Mouse (Mus musculus) bone marrow, adult 2 months (tissue): ENCODE measurements around the gene Cutc. TPM values are rescaled to one million over a fixed set of nuclear protein-coding genes. Genes with fewer than 3 reads are reported as not detected.

Source experiments
- H3K27ac ChIP-seq: fragments of 200-500 bp; 2 replicates; pipeline ENCODE4 v1.5.1; 2012; ENCODE audit warnings: low read depth, mild to moderate bottlenecking, control low read depth, inconsistent platforms, low read length; ENCODE audit not compliant: control insufficient read depth, poor library complexity, insufficient read depth
- H3K4me1 ChIP-seq: fragments of 200-500 bp; 2 replicates; pipeline ENCODE4 v1.6.1; 2011; ENCODE audit warnings: low read length; ENCODE audit not compliant: control insufficient read depth, insufficient read depth
- H3K4me3 ChIP-seq: fragments of 200-500 bp; replicated peaks from 2 replicates; pipeline ENCODE3; 2011; ENCODE audit warnings: mild to moderate bottlenecking, low read depth, low read length, control low read depth; ENCODE audit not compliant: control insufficient read depth
- CTCF ChIP-seq: fragments of 200-500 bp; IDR thresholded peaks from 2 replicates; pipeline ENCODE4 v1.5.1; 2011; ENCODE audit warnings: low read length, control low read depth; ENCODE audit not compliant: control insufficient read depth, insufficient read depth
- POLR2A ChIP-seq: fragments of 200-500 bp; IDR thresholded peaks from 2 replicates; pipeline ENCODE4 v1.6.1; 2011; ENCODE audit warnings: low read depth, mild to moderate bottlenecking, control low read depth, low read length, borderline replicate concordance; ENCODE audit not compliant: control insufficient read depth
- WGBS: fragments of 180-500 bp; shearing (Covaris S2); methylation state at CpG from one replicate; pipeline ENCODE4 v1.1.7; 2018; 5-methylcytosine and 5-hydroxymethylcytosine counted together
- polyA plus RNA-seq: library from polyadenylated mRNA; stranded (reverse); fragments of >200 nt; gene quantifications from 2 replicates; pipeline ENCODE4 v1.2.4, GENCODE M21; 2011; ENCODE audit warnings: low replicate concordance; ENCODE audit not compliant: missing spikeins, insufficient read depth, insufficient read length

The Cutc gene
- polyA plus RNA-seq, 1 experiment: 9.1 TPM

DNA sequence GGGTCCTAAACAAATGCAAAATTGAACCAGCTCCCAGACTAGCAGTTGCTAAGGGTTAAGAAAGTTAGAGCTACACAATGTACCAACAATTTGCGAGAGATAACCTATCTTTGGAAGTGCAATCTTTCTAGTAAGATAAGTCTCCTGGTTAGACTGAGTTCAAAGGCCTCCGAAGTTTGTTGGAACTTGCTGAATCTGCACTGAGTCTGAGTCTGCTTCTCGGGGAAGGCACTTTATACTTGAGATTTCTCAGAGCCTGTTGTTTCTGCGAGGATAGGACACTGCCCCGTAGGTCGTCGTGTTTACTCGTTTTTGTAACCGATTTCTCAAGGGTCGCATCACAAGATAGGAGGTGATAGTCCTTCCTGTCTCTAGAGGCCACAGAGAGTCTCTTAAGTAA, 22.6 kb downstream of the Cutc start:
- WGBS: 55% methylated on average over 10 of the region's 10 CpGs
- H3K4me3 ChIP-seq: no peak overlapping the region
- H3K27ac ChIP-seq: no peak overlapping the region
- no peak for TF ChIP-seq CTCF
- no peak for TF ChIP-seq POLR2A
- H3K4me1 ChIP-seq: no peaks in the 10 kb centered on the region

DNA sequence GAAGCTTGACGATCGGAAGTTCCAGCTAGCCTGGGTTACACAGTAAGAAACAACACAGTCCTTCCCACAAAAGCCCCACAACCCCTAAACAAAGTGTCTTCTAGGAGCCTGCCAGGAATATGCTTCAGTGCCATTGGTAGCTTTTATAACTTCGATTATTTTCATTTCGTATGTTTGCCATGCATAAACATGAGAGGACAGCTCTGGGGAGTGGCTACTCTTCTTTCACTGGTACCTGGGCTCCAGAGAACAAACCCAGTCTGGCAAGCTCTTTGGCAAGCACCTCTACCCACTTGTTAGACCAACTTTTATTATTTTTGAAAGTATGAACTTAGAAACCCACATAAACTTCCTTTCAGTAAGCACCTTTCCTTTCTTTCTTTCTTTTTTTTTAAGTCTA, 23.8 kb downstream of the Cutc start:
- Histone ChIP-seq H3K4me3 (no peak overlapping the region), H3K4me1 (no peaks in the 10 kb centered on the region), H3K27ac (no peak overlapping the region)
- TF ChIP-seq POLR2A: no peak
- TF ChIP-seq CTCF: no peak
- WGBS: 80% methylated on average over 4 of the region's 4 CpGs

DNA sequence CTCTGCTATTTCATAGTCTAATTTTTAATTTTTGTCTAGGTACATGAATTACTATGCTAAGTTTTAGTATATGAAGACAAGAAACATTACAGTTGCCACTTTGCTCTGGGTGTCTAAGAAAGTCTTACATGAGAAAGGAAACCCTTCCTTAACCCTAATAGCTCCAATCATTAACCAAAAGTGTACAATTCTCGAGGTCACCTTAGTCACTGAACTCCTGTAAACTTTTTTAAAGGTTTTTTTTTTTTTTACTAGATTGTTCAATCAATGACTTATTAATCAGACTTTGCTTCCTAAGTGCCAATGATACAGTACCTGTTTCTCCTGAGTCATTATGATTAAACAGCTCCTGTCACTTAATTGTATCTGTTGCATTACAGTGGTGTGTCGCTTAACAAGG, 24.5 kb downstream of the Cutc start:
- no peak overlapping the region for H3K27ac ChIP-seq
- TF ChIP-seq POLR2A: no peak
- TF ChIP-seq CTCF: no peak
- H3K4me1 ChIP-seq: no peaks in the 10 kb centered on the region
- WGBS: 66% methylated on average over 2 of the region's 2 CpGs
- no peak overlapping the region for H3K4me3 ChIP-seq

DNA sequence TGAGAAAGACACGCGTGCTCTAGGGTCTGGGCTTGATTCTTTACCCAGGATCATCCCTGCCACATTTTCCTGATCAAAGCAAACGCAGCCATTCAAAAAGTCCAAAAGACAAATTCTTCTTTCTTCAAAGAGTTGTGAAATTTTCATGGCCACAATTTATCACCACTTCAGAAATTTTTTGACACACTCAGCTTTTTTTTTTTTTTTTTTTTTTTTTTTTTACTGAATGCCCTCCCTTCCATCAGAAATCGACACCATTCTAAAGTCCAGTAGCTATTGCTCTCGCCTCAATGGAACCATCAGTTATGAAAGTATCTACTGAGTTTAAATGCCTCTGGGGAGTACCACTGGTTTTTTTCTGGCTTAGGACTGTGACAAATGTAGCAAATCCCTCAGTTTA, 27.6 kb downstream of the Cutc start:
- TF ChIP-seq POLR2A (no peak), CTCF (no peak)
- H3K27ac ChIP-seq: no peak overlapping the region
- 37% methylated on average over 5 of the region's 5 CpGs for WGBS
- H3K4me3 ChIP-seq: no peak overlapping the region
- H3K4me1 ChIP-seq: no peaks in the 10 kb centered on the region

DNA sequence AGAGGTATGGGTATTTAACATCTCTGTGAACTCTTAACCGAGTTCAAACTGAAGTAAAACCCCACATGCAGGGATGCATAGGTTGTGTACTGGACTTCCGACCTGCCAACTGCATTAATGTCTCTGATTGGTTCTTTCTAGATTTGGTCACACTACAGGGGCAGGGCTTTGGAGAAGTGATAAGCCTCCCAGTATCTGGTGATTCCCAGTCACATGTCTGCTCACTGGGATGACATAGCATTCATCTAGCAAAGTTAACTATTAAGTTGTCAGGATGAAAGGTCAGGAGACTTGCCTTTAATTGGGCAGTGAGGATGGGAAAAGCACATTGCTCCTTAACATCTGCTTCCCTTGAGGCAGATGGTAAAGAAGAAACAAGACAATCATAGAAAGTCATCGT, 29.2 kb downstream of the Cutc start, which contains the start of gene Abcc2:
Gene Abcc2 (plus strand): TSS at position 213 of the 400 bp plus-strand sequence.
- WGBS: 85% methylated on average over 3 of the region's 3 CpGs
- Histone ChIP-seq H3K4me1 (peaks cover 1% of the 10 kb centered on the region; the same call in 1 of the 2 replicates), H3K4me3 (no peak within 1 kb of the TSS), H3K27ac (no peak within 1 kb of the TSS)
- TF ChIP-seq CTCF (no peak), POLR2A (no peak)

DNA sequence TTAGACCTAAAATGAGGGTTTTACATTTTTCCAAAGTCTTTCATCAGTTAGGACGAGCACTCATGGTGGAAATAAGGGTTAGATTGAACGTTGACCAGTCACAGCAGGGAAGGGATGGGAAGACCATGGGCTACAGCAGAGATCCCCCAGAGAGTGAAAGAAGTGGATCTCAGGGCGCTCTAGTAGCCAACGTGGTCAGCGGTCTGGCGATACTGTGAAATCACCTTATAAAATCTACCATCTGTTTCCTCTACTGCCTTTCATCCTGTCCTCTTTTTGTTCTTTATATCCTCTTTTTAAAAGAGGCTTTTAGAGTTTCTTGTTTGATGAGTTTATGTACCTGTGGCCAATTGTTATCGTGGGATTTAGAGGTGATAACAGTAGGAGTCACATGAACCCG, 32.0 kb downstream of the Cutc start:
- TF ChIP-seq CTCF (no peak), POLR2A (no peak)
- Histone ChIP-seq H3K4me1 (peaks cover 1% of the 10 kb centered on the region; the same call in 1 of the 2 replicates), H3K4me3 (no peak overlapping the region), H3K27ac (no peak overlapping the region)
- 22% methylated on average over 8 of the region's 8 CpGs for WGBS

DNA sequence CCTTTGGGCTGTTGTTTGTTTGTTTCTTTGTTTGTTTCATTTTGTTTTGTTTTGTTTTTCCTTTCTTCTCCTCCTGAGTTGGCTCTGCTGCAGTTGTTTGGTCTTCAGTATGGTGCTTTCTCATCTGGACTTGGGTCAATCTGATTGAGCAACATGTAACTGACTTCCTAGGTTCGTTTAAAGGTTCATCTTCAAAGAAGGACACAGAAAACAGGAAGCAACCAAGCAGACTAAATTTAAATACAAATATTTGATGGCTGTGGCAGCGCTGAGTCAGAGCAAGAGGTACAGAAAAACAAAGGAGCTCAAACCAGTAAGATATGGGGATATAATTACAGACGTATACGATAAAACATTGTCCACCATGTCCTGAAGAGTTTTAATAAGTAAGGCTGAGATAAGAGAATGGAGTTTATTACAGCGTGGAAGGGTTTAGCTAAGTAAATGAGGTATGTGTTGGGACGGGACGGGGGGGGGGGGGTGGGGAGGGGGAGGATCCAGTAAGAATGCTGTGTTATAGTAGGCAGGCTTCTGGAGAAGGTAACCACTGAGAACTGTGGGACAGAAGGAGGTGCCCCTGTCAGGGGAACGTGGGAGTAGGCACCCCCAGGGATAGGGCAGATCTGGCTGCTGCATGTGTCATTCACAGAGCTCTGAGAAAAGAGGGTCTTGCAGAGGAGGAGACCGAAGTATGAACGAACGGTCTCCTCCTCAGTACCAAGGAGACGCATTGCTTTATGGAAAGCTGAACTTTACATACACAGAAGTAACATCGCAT, 33.6 kb downstream of the Cutc start:
- Histone ChIP-seq H3K27ac (peak overlapping the region; percentile 71), H3K4me1 (peaks cover 1% of the 10 kb centered on the region; the same call in 1 of the 2 replicates), H3K4me3 (peak overlapping the region; percentile 44)
- TF ChIP-seq CTCF: no peak
- TF ChIP-seq POLR2A: no peak
- 36% methylated on average over 13 of the region's 13 CpGs for WGBS

DNA sequence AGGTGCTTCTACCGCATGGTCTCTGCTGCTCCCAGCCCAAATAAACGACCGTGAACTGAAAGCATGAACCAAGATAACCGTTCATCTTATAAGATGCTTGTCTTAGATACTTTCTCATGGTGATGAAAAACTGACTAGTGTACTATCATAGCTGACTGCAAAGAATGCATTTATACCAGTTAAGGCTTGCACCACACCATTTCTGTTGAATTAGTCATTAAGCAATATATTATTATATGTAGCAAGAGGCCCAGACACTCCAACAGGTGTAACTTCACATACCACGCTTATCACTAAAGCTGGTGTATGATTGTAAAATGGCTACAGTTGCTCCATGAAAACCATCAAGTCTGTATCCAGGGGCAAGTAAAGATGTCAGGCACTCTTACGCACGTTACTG, 37.0 kb downstream of the Cutc start:
- 80% methylated on average over 7 of the region's 7 CpGs for WGBS
- no peak overlapping the region for H3K27ac ChIP-seq
- no peak overlapping the region for H3K4me3 ChIP-seq
- H3K4me1 ChIP-seq: peaks cover 1% of the 10 kb centered on the region; the same call in 1 of the 2 replicates
- no peak for TF ChIP-seq POLR2A
- TF ChIP-seq CTCF: no peak

DNA sequence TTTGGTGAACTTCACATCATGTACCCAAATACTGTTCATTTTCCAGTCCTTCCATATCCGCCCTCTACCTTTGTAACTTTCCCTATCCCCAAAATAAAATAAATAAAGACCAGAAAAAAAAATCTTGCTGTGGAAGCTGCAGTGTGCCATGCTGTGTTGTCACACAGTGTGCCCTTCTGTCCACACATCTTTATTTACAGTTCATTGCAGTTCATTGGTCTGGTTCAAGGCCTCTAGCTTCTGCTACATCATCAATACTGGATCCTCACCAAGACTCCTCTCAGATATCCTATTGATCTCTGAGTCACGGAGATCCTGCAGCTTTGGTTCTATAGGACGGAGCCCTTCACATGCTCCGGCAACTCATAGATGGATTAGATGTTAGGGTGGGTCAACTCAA, 39.7 kb downstream of the Cutc start:
- H3K27ac ChIP-seq: no peak overlapping the region
- TF ChIP-seq POLR2A (no peak), CTCF (no peak)
- H3K4me3 ChIP-seq: no peak overlapping the region
- no peaks in the 10 kb centered on the region; the same call in 1 of the 2 replicates for H3K4me1 ChIP-seq
- 91% methylated on average over 4 of the region's 4 CpGs for WGBS
